Mouse (Mus musculus): Measurements from ENCODE around the gene Gm3415. TPM values are rescaled to one million over a fixed set of nuclear protein-coding genes. Genes with fewer than 3 reads are reported as not detected.
"Not testable (repeated sequence)": the region's sequence is repeated elsewhere in the genome, so short reads cannot be mapped to it uniquely, and the experiment has no call there.

Gm3415 gene
- polyA plus RNA-seq (2011; ENCODE audit: insufficient read depth, insufficient read length, low read depth, missing spikeins): not detected in 2 replicates

DNA sequence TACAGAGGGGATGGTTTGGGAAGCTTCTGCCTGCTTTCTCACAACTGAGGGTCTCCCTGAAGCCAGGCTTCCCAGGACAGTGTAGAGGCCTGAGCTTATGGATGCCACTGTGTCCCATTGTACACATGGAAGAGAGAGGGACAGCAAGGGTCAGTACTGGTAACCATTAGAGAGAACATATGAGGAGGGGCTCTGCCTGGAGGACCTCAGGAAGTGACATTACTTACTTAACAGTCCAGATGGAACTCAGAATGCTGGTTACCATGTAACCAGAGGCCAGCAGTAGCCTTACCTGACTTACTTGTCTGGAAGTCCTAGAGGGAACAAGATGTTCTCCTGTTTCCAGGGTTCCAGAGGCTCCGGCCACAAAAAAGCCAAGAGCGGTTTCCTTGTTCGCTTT is at the start of gene Gm3415:
Gene Gm3415, plus strand, starts transcription at position 301 of the 400 bp plus-strand sequence.
- H3K4me1 ChIP-seq (ENCODE audit: control insufficient read depth, insufficient read depth, low read length); H3K9me3 ChIP-seq (replicated peaks; ENCODE audit: control insufficient read depth, insufficient read depth, low read length, poor library complexity, severe bottlenecking); H3K27me3 ChIP-seq (ENCODE audit: control insufficient read depth, insufficient read depth, low read length, poor library complexity, severe bottlenecking); H3K4me3 ChIP-seq (ENCODE audit: low read depth, low read length); H3K27ac ChIP-seq (ENCODE audit: insufficient read depth, low read length); H3K9ac ChIP-seq (ENCODE audit: low read depth, poor library complexity, severe bottlenecking); H3K36me3 ChIP-seq (ENCODE audit: control insufficient read depth, insufficient read depth, low read length, poor library complexity, severe bottlenecking): not testable (repeated sequence)

- not testable (repeated sequence) for H3K4me1 ChIP-seq (ENCODE audit: control insufficient read depth, insufficient read depth, low read length); H3K4me3 ChIP-seq (ENCODE audit: low read depth, low read length); H3K9me3 ChIP-seq (replicated peaks; ENCODE audit: control insufficient read depth, insufficient read depth, low read length, poor library complexity, severe bottlenecking); H3K27me3 ChIP-seq (ENCODE audit: control insufficient read depth, insufficient read depth, low read length, poor library complexity, severe bottlenecking); H3K27ac ChIP-seq (ENCODE audit: insufficient read depth, low read length); H3K9ac ChIP-seq (ENCODE audit: low read depth, poor library complexity, severe bottlenecking); H3K36me3 ChIP-seq (ENCODE audit: control insufficient read depth, insufficient read depth, low read length, poor library complexity, severe bottlenecking)
Observed at GRCm38 (mm10) chr5:146513823-146514222, 42.1 kb upstream of the Gm3415 start, which contains the start of gene Gm3402. Gene Gm3402, plus strand, starts transcription at chr5:146514123.

GRCm38 (mm10) chr5:146525501-146525900 is 30.4 kb upstream of the Gm3415 start, which contains the start of gene Gm3404:
Gene Gm3404, plus strand, starts transcription at chr5:146525801.
- H3K27me3 ChIP-seq (ENCODE audit: control insufficient read depth, insufficient read depth, low read length, poor library complexity, severe bottlenecking); H3K27ac ChIP-seq (ENCODE audit: insufficient read depth, low read length); H3K9me3 ChIP-seq (replicated peaks; ENCODE audit: control insufficient read depth, insufficient read depth, low read length, poor library complexity, severe bottlenecking); H3K4me1 ChIP-seq (ENCODE audit: control insufficient read depth, insufficient read depth, low read length); H3K9ac ChIP-seq (ENCODE audit: low read depth, poor library complexity, severe bottlenecking); H3K36me3 ChIP-seq (ENCODE audit: control insufficient read depth, insufficient read depth, low read length, poor library complexity, severe bottlenecking); H3K4me3 ChIP-seq (ENCODE audit: low read depth, low read length): not testable (repeated sequence)

DNA sequence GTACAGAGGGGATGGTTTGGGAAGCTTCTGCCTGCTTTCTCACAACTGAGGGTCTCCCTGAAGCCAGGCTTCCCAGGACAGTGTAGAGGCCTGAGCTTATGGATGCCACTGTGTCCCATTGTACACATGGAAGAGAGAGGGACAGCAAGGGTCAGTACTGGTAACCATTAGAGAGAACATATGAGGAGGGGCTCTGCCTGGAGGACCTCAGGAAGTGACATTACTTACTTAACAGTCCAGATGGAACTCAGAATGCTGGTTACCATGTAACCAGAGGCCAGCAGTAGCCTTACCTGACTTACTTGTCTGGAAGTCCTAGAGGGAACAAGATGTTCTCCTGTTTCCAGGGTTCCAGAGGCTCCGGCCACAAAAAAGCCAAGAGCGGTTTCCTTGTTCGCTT is 18.6 kb upstream of the Gm3415 start, which contains the start of gene Gm3409:
Gene Gm3409, plus strand, starts transcription at position 301 of the 400 bp plus-strand sequence.
- H3K4me3 ChIP-seq (ENCODE audit: low read depth, low read length); H3K27ac ChIP-seq (ENCODE audit: insufficient read depth, low read length); H3K27me3 ChIP-seq (ENCODE audit: control insufficient read depth, insufficient read depth, low read length, poor library complexity, severe bottlenecking); H3K9me3 ChIP-seq (replicated peaks; ENCODE audit: control insufficient read depth, insufficient read depth, low read length, poor library complexity, severe bottlenecking); H3K4me1 ChIP-seq (ENCODE audit: control insufficient read depth, insufficient read depth, low read length); H3K36me3 ChIP-seq (ENCODE audit: control insufficient read depth, insufficient read depth, low read length, poor library complexity, severe bottlenecking); H3K9ac ChIP-seq (ENCODE audit: low read depth, poor library complexity, severe bottlenecking): not testable (repeated sequence)

DNA sequence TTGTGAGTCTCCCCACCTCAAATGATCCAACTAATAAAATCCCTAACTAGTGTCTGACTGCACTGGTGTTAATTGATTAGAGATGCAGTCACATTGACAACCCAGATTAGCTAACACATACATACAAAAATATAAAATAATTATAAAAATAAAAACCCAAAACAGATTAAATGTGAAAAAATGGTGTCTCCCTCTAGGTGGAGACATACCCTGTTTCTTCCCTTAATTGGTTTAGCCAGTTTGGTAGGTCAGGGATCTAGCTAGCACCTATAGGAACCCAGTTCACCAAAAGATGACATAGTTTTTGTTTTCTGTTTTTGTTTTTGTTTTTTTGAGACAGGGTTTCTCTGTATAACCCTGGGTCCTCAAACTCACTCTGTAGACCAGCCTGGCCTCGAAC is 8.3 kb downstream of the Gm3415 start:
- no peaks in the 10 kb centered on the region for H3K9me3 ChIP-seq (replicated peaks; ENCODE audit: control insufficient read depth, insufficient read depth, low read length, poor library complexity, severe bottlenecking)
- TF ChIP-seq EP300 (IDR thresholded peaks at IDR 0.05; ENCODE audit: insufficient read depth, low read depth, low read length) (no peak), CTCF (IDR thresholded peaks at IDR 0.05; ENCODE audit: low read depth, low read length) (no peak), POLR2A (IDR thresholded peaks at IDR 0.05; ENCODE audit: insufficient read depth, low read length) (no peak)
- no peaks in the 10 kb centered on the region for H3K27me3 ChIP-seq (ENCODE audit: control insufficient read depth, insufficient read depth, low read length, poor library complexity, severe bottlenecking)
- no peak overlapping the region for H3K9ac ChIP-seq (ENCODE audit: low read depth, poor library complexity, severe bottlenecking)
- H3K4me1 ChIP-seq (ENCODE audit: control insufficient read depth, insufficient read depth, low read length): no peaks in the 10 kb centered on the region
- no peak overlapping the region for H3K4me3 ChIP-seq (ENCODE audit: low read depth, low read length)
- H3K27ac ChIP-seq (ENCODE audit: insufficient read depth, low read length): no peak overlapping the region
- H3K36me3 ChIP-seq (ENCODE audit: control insufficient read depth, insufficient read depth, low read length, poor library complexity, severe bottlenecking): no peaks in the 10 kb centered on the region

DNA sequence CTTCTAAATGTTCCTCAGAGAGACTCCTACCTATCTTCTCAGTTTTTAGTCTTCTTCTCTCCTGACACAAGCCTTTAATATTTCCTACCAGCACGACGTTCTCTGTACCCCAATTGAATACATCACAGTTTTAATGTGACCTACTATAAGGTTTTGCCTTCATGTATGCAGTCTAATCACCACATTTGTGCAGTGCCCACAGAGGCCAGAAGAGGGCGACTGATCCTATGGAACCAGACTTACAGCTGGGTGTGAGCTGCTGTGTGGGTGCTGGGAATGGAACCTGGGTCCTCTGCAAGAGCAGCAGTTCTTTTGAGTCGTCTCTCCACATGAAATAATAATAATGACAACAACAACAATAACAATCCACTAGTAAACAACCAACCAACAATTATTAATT is 11.1 kb downstream of the Gm3415 start:
- TF ChIP-seq EP300 (IDR thresholded peaks at IDR 0.05; ENCODE audit: insufficient read depth, low read depth, low read length): no peak
- TF ChIP-seq CTCF (IDR thresholded peaks at IDR 0.05; ENCODE audit: low read depth, low read length): peak; percentile 58
- no peak for TF ChIP-seq POLR2A (IDR thresholded peaks at IDR 0.05; ENCODE audit: insufficient read depth, low read length)
- Histone ChIP-seq H3K4me3 (ENCODE audit: low read depth, low read length) (no peak overlapping the region), H3K36me3 (ENCODE audit: control insufficient read depth, insufficient read depth, low read length, poor library complexity, severe bottlenecking) (no peaks in the 10 kb centered on the region), H3K4me1 (ENCODE audit: control insufficient read depth, insufficient read depth, low read length) (no peaks in the 10 kb centered on the region), H3K9ac (ENCODE audit: low read depth, poor library complexity, severe bottlenecking) (no peak overlapping the region), H3K27me3 (ENCODE audit: control insufficient read depth, insufficient read depth, low read length, poor library complexity, severe bottlenecking) (no peaks in the 10 kb centered on the region), H3K27ac (ENCODE audit: insufficient read depth, low read length) (no peak overlapping the region), H3K9me3 (replicated peaks; ENCODE audit: control insufficient read depth, insufficient read depth, low read length, poor library complexity, severe bottlenecking) (no peaks in the 10 kb centered on the region)

DNA sequence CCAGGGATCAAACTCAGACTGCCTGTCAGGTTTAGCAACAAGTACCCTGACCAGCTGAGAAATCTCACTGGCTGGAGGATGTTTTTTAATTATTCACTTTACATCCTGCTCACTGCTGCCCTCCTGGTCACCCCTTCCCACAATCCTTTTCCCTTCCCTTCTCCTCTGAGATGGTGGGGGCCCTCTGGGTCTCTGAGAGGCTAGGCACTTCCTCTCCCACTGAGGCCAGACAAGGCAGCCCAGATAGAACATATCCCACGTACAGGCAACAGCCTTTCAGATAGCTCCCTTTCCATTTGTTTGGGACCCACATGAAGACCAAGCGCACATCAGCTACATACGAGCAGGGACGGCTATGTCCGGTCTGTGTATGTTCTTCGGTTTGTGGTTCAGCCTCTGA is 14.2 kb downstream of the Gm3415 start:
- not testable (repeated sequence) for H3K4me1 ChIP-seq (ENCODE audit: control insufficient read depth, insufficient read depth, low read length); H3K9ac ChIP-seq (ENCODE audit: low read depth, poor library complexity, severe bottlenecking); H3K27me3 ChIP-seq (ENCODE audit: control insufficient read depth, insufficient read depth, low read length, poor library complexity, severe bottlenecking); H3K9me3 ChIP-seq (replicated peaks; ENCODE audit: control insufficient read depth, insufficient read depth, low read length, poor library complexity, severe bottlenecking); H3K27ac ChIP-seq (ENCODE audit: insufficient read depth, low read length); H3K4me3 ChIP-seq (ENCODE audit: low read depth, low read length); H3K36me3 ChIP-seq (ENCODE audit: control insufficient read depth, insufficient read depth, low read length, poor library complexity, severe bottlenecking)

- not testable (repeated sequence) for H3K36me3 ChIP-seq (ENCODE audit: control insufficient read depth, insufficient read depth, low read length, poor library complexity, severe bottlenecking); H3K4me1 ChIP-seq (ENCODE audit: control insufficient read depth, insufficient read depth, low read length); H3K9me3 ChIP-seq (replicated peaks; ENCODE audit: control insufficient read depth, insufficient read depth, low read length, poor library complexity, severe bottlenecking); H3K27me3 ChIP-seq (ENCODE audit: control insufficient read depth, insufficient read depth, low read length, poor library complexity, severe bottlenecking); H3K9ac ChIP-seq (ENCODE audit: low read depth, poor library complexity, severe bottlenecking); H3K27ac ChIP-seq (ENCODE audit: insufficient read depth, low read length); H3K4me3 ChIP-seq (ENCODE audit: low read depth, low read length)
Observed at GRCm38 (mm10) chr5:146571830-146572734, 16.1 kb downstream of the Gm3415 start.

GRCm38 (mm10) chr5:146572735-146573042 is 16.8 kb downstream of the Gm3415 start:
- not testable (repeated sequence) for H3K4me3 ChIP-seq (ENCODE audit: low read depth, low read length); H3K9me3 ChIP-seq (replicated peaks; ENCODE audit: control insufficient read depth, insufficient read depth, low read length, poor library complexity, severe bottlenecking); H3K36me3 ChIP-seq (ENCODE audit: control insufficient read depth, insufficient read depth, low read length, poor library complexity, severe bottlenecking); H3K9ac ChIP-seq (ENCODE audit: low read depth, poor library complexity, severe bottlenecking); H3K4me1 ChIP-seq (ENCODE audit: control insufficient read depth, insufficient read depth, low read length); H3K27me3 ChIP-seq (ENCODE audit: control insufficient read depth, insufficient read depth, low read length, poor library complexity, severe bottlenecking); H3K27ac ChIP-seq (ENCODE audit: insufficient read depth, low read length)

Measured in ES-Bruce4 (cell line).